Mouse (Mus musculus) small intestine, adult 2 months (tissue): ENCODE measurements around the gene Ski.
A peak's percentile ranks its signal among the peaks of the same experiment; 100 is the strongest.

Experiments used
- CTCF ChIP-seq: fragments of 200-500 bp; IDR thresholded peaks from 2 replicates; pipeline ENCODE4 v1.5.1; 2012; ENCODE audit warnings: low read depth, mild to moderate bottlenecking, control low read depth, inconsistent platforms, low read length, moderate library complexity, mixed read lengths; ENCODE audit not compliant: insufficient replicate concordance, insufficient read length; ENCODE audit errors: extremely low read depth
- POLR2A ChIP-seq: fragments of 200-500 bp; IDR thresholded peaks from 2 replicates; pipeline ENCODE4 v1.6.1; 2012; ENCODE audit warnings: low read depth, mild to moderate bottlenecking, control low read depth, inconsistent platforms, low read length, moderate library complexity

- peak; percentile 95 for TF ChIP-seq CTCF
- TF ChIP-seq POLR2A: no peak
Measured at GRCm38 (mm10) chr4:155249257-155249647, 26.9 kb upstream of the Ski start.
